Mouse (Mus musculus) embryonic facial prominence, embryonic 14.5 days (tissue): ENCODE measurements at regions not wholly inside any gene's neighbourhood (a gene's known extent, or its start where the extent isn't known, plus 50 kb on each side); places are given as distances from the start of the nearest gene placed in this dataset.
A peak's percentile ranks its signal among the peaks of the same experiment; 100 is the strongest.

Experiments used
- ATAC-seq: fragments of 200-750 bp; cut with Nextera tagmentation; 2 replicates; pipeline ENCODE4 v1.8.0; 2017; ENCODE audit warnings: low read depth, moderate number of reproducible peaks, moderate TSS enrichment
- DNase-seq: peaks from one replicate; pipeline ENCODE4 v3.0.0-alpha.2; 2015; ENCODE audit warnings: low spot score
- H3K27ac ChIP-seq: fragments of 300-500 bp; sonication (generic); replicated peaks from 2 replicates; pipeline ENCODE4 v1.5.1; 2014; ENCODE audit warnings: low read depth, mild to moderate bottlenecking, low read length, moderate library complexity
- H3K27me3 ChIP-seq: fragments of 300-500 bp; sonication (generic); replicated peaks from 2 replicates; pipeline ENCODE4 v1.6.1; 2014; ENCODE audit warnings: low read length; ENCODE audit not compliant: control insufficient read depth, insufficient read depth
- H3K36me3 ChIP-seq: fragments of 300-500 bp; sonication (generic); 2 replicates; pipeline ENCODE4 v1.6.1; 2014; ENCODE audit warnings: low read length, mixed read lengths; ENCODE audit not compliant: control insufficient read depth, insufficient read depth
- H3K4me1 ChIP-seq: fragments of 300-500 bp; sonication (generic); 2 replicates; pipeline ENCODE4 v1.6.1; 2014; ENCODE audit warnings: antibody characterized with exemption, low read length; ENCODE audit not compliant: control insufficient read depth, insufficient read depth
- H3K4me2 ChIP-seq: fragments of 300-500 bp; sonication (generic); 2 replicates; pipeline ENCODE4 v1.6.1; 2014; ENCODE audit warnings: low read depth, mild to moderate bottlenecking, low read length, moderate library complexity, mixed read lengths
- H3K4me3 ChIP-seq: fragments of 300-500 bp; sonication (generic); 2 replicates; pipeline ENCODE4 v1.5.1; 2014; ENCODE audit warnings: low read depth, mild to moderate bottlenecking, low read length
- H3K9ac ChIP-seq: fragments of 300-500 bp; sonication (generic); 2 replicates; pipeline ENCODE4 v1.6.1; 2014; ENCODE audit warnings: low read depth, mild to moderate bottlenecking, low read length, moderate library complexity, mixed read lengths
- H3K9me3 ChIP-seq: fragments of 300-500 bp; sonication (generic); 2 replicates; pipeline ENCODE4 v1.6.1; 2016; ENCODE audit warnings: low read length; ENCODE audit not compliant: control insufficient read depth
- WGBS: fragments of 180-500 bp; shearing (Covaris S2); extraction: QIAGEN DNeasy Blood & Tissue Kit; methylation state at CpG from one replicate; pipeline ENCODE4 v1.1.7; 2014; 5-methylcytosine and 5-hydroxymethylcytosine counted together

- DNase-seq, result no peak
- H3K4me2 ChIP-seq, result no peak overlapping the region
- H3K9ac ChIP-seq, result no peak overlapping the region
- no peaks in the 10 kb centered on the region for H3K9me3 ChIP-seq
- no peak overlapping the region for H3K4me3 ChIP-seq
- no peaks in the 10 kb centered on the region for H3K27me3 ChIP-seq
- WGBS, result 80% methylated on average over 3 of the region's 3 CpGs
- no peak for ATAC-seq
- H3K4me1 ChIP-seq, result no peaks in the 10 kb centered on the region
- H3K27ac ChIP-seq, result no peak overlapping the region
- H3K36me3 ChIP-seq, result no peaks in the 10 kb centered on the region
Measured at GRCm38 (mm10) chr7:40687005-40687404, 211.1 kb upstream of the Vstm2b start.

GRCm38 (mm10) chr7:40688546-40688945 lies 209.6 kb upstream of the Vstm2b start:
- no peak overlapping the region for H3K4me2 ChIP-seq
- no peaks in the 10 kb centered on the region for H3K4me1 ChIP-seq
- no peak overlapping the region for H3K9ac ChIP-seq
- no peak for ATAC-seq
- WGBS, result 58% methylated on average over 4 of the region's 4 CpGs
- no peak overlapping the region for H3K4me3 ChIP-seq
- H3K9me3 ChIP-seq, result no peaks in the 10 kb centered on the region
- no peak for DNase-seq
- H3K27me3 ChIP-seq, result no peaks in the 10 kb centered on the region
- H3K36me3 ChIP-seq, result no peaks in the 10 kb centered on the region
- no peak overlapping the region for H3K27ac ChIP-seq

DNA sequence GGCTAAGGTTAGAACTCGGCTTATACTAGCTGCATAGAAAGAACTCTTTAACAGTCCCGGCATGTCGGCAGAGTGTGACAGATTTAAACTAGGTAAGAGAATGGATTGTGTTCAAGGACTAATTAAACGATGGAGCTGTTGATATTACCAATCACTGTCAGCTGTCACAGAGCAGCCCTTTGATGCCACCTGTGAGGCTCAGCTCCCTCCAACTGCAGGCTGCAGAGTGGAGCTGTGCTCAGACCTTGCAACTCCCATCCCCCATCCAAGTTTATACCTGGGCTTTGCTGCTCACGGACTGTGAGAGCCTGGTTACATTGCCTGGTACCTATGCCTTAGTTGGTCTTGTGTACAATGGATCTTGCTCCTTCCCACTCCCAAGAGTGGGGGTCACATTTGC lies 204.4 kb upstream of the Vstm2b start:
- Histone ChIP-seq H3K36me3 (no peaks in the 10 kb centered on the region), H3K27me3 (no peaks in the 10 kb centered on the region), H3K9me3 (no peaks in the 10 kb centered on the region), H3K9ac (no peak overlapping the region), H3K4me2 (no peak overlapping the region), H3K4me1 (no peaks in the 10 kb centered on the region), H3K27ac (no peak overlapping the region), H3K4me3 (no peak overlapping the region)
- no peak for ATAC-seq
- WGBS, result 59% methylated on average over 5 of the region's 5 CpGs
- no peak for DNase-seq

GRCm38 (mm10) chr7:40697551-40697950 lies 200.6 kb upstream of the Vstm2b start:
- Histone ChIP-seq H3K4me2 (no peak overlapping the region), H3K36me3 (no peaks in the 10 kb centered on the region), H3K4me3 (no peak overlapping the region), H3K9ac (no peak overlapping the region), H3K27me3 (no peaks in the 10 kb centered on the region), H3K4me1 (no peaks in the 10 kb centered on the region), H3K9me3 (no peaks in the 10 kb centered on the region), H3K27ac (no peak overlapping the region)
- 71% methylated on average over 8 of the region's 8 CpGs for WGBS
- no peak for ATAC-seq
- DNase-seq, result no peak

- Histone ChIP-seq H3K27me3 (no peaks in the 10 kb centered on the region), H3K27ac (no peak overlapping the region), H3K36me3 (no peaks in the 10 kb centered on the region), H3K9me3 (no peaks in the 10 kb centered on the region), H3K4me2 (no peak overlapping the region), H3K9ac (no peak overlapping the region), H3K4me3 (no peak overlapping the region), H3K4me1 (no peaks in the 10 kb centered on the region)
- 34% methylated on average over 3 of the region's 3 CpGs for WGBS
- ATAC-seq (no peak), DNase-seq (no peak)
Measured at GRCm38 (mm10) chr7:40698309-40698708, 199.8 kb upstream of the Vstm2b start.

- Histone ChIP-seq H3K9me3 (no peaks in the 10 kb centered on the region), H3K4me1 (no peaks in the 10 kb centered on the region), H3K27me3 (no peaks in the 10 kb centered on the region), H3K9ac (no peak overlapping the region), H3K27ac (no peak overlapping the region), H3K4me2 (no peak overlapping the region), H3K4me3 (no peak overlapping the region), H3K36me3 (no peaks in the 10 kb centered on the region)
- WGBS, result 82% methylated on average over 1 of the region's 1 CpGs
- DNase-seq, result no peak
- no peak for ATAC-seq
Measured at GRCm38 (mm10) chr7:40699633-40700032, 198.5 kb upstream of the Vstm2b start.

DNA sequence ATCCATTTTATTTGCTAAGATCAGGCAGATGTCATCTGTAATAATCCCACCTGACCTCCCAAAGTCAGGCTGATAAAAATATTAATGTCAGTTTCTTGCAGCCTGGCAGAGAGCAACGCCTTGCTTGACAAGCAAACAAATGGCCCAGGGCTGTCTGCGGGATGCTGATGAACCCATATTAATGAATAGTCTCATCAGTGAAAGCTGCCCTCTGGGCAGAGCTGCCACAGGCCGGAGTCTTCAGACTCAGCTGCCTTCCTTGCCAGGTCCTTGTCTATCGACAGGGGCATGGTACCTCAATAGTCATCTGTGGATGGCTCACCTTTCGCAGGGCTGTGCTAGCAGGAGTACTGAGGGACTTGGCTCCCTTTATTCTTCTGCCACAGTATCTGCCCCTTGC lies 197.5 kb upstream of the Vstm2b start:
- Histone ChIP-seq H3K4me3 (no peak overlapping the region), H3K4me2 (no peak overlapping the region), H3K27ac (no peak overlapping the region), H3K9me3 (no peaks in the 10 kb centered on the region), H3K9ac (no peak overlapping the region), H3K27me3 (no peaks in the 10 kb centered on the region), H3K4me1 (no peaks in the 10 kb centered on the region), H3K36me3 (no peaks in the 10 kb centered on the region)
- ATAC-seq (no peak), DNase-seq (no peak)
- WGBS, result 78% methylated on average over 5 of the region's 5 CpGs

DNA sequence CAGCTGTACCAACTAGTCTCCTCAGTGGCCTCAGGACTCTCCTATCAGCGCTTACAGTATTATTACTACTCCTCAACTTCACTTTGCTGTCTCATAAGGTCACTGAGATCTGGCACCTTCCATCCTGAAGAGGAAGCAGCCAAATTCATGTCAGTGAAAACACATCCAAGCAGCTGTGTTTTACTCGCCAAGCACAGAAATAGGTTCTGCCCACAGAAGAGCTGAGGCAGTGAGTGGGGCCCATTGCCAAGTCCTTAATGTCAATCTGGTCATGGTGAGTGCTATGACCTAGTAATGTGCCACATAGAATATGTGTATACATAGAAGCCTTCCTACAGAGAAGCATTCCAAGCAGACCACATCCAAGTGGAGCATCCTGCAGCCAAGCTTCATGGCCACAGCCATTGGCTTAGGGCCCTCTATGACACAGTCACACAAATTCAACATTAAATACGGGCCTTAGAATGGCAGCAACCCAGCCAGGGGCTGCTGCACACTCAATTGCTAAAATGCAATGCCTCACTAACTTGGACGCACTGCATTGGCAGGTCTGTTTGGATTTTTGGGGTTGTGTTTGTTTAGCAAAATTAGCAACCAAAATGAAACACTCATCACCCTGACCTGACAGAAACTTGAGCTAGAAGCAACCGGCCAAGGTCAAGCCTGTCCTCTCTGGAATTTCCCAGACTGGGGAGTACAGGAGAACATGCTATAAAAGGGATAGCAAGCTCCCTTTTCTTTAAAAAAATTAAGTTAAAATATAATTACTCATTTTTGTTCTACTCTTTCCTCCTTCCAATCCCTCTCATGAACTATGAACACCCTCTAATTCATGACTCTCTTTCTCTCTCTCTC lies 195.7 kb upstream of the Vstm2b start:
- Histone ChIP-seq H3K4me2 (no peak overlapping the region), H3K36me3 (no peaks in the 10 kb centered on the region), H3K9ac (no peak overlapping the region), H3K9me3 (no peaks in the 10 kb centered on the region), H3K27ac (no peak overlapping the region), H3K4me3 (no peak overlapping the region), H3K4me1 (no peaks in the 10 kb centered on the region), H3K27me3 (no peaks in the 10 kb centered on the region)
- 72% methylated on average over 5 of the region's 5 CpGs for WGBS
- ATAC-seq (peak; percentile 78; the same call in 1 of the 2 replicates), DNase-seq (peak; percentile 58)

- no peaks in the 10 kb centered on the region for H3K27me3 ChIP-seq
- no peak overlapping the region for H3K4me2 ChIP-seq
Measured at GRCm38 (mm10) chr7:40708231-40708630, 189.9 kb upstream of the Vstm2b start.

More at GRCm38 (mm10) chr7:40708231-40708630, 189.9 kb upstream of the Vstm2b start:
- WGBS, result 96% methylated on average over 2 of the region's 2 CpGs
- Histone ChIP-seq H3K9me3 (no peaks in the 10 kb centered on the region), H3K4me3 (no peak overlapping the region), H3K36me3 (no peaks in the 10 kb centered on the region), H3K27ac (no peak overlapping the region), H3K4me1 (no peaks in the 10 kb centered on the region), H3K9ac (no peak overlapping the region)
- no peak for ATAC-seq
- DNase-seq, result no peak
